Mouse (Mus musculus): ENCODE data around the gene Fancc. TPM values are rescaled to one million over a fixed set of nuclear protein-coding genes. Genes with fewer than 3 reads are reported as not detected.
A peak's percentile ranks its signal among the peaks of the same experiment; 100 is the strongest.

The Fancc gene
- total and polyA plus RNA-seq, 2 experiments = 4.0 to 4.6 TPM

DNA sequence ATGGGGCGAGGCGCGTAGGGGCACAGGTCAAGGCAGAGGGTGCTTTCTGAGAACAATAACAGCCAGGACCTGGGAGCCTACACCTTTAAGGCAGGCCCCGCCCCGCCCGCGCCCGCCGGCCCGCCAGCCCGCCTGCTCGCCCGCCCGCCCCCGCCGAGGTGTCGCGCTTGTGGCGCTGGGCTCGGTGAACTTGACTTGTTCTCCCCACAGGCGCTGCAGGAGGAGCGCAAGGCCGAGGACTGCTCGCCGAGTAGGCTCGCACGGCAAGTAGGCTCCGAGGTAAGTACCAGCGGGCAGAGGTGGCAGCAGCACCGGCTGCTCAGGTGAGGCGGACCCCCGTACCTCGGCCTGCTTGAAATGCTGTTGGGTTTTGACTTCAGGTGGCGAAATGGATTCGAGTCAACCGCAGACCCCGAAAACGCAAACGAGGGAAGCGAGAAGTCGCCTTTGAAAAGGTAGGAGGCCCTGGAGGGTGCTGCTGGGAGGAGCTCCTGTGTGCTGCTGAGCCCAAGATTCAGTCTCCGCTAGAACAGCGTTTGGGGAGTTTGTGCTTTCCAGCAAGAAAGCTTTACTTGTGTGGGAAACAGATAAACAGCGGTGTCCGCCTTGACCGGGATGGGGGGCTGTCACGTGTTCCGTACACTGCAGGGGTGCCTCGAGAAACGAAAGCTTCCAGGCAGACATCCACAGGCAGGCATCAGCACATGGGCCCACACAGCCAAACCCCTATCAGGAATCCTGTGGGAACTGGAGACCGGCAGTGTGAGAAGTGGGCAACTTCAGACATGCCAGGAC is 257.0 kb downstream of the Fancc start:
- Histone ChIP-seq H3K36me3 (ENCODE audit: control insufficient read depth, insufficient read depth, low read length) (peaks cover 6% of the 10 kb centered on the region; the same call in 1 of the 2 replicates), H3K4me3 (ENCODE audit: insufficient read depth, low read depth, low read length) (peak overlapping the region; percentile 89), H3K27ac (replicated peaks; ENCODE audit: insufficient read depth, low read depth, low read length) (peak overlapping the region; percentile 93), H3K9ac (ENCODE audit: low read depth, low read length) (peak overlapping the region; percentile 98), H3K4me1 (ENCODE audit: control insufficient read depth, insufficient read depth, low read length) (peaks cover 32% of the 10 kb centered on the region), H3K27me3 (ENCODE audit: control insufficient read depth, insufficient read depth, low read length) (no peaks in the 10 kb centered on the region), H3K79me2 (ENCODE audit: control insufficient read depth, insufficient read depth, low read length) (peaks cover 29% of the 10 kb centered on the region)
- under 1% methylated on average over 51 of the region's 51 CpGs for WGBS
- TF ChIP-seq CTCF (IDR thresholded peaks at IDR 0.05; ENCODE audit: low read depth, low read length) (no peak), POLR2A (IDR thresholded peaks at IDR 0.05; ENCODE audit: extremely low read depth, insufficient read depth, low read length) (peak; percentile 93)
- peak; percentile 72 for DNase-seq (ENCODE audit: extremely low read depth, low read depth, low spot score)

DNA sequence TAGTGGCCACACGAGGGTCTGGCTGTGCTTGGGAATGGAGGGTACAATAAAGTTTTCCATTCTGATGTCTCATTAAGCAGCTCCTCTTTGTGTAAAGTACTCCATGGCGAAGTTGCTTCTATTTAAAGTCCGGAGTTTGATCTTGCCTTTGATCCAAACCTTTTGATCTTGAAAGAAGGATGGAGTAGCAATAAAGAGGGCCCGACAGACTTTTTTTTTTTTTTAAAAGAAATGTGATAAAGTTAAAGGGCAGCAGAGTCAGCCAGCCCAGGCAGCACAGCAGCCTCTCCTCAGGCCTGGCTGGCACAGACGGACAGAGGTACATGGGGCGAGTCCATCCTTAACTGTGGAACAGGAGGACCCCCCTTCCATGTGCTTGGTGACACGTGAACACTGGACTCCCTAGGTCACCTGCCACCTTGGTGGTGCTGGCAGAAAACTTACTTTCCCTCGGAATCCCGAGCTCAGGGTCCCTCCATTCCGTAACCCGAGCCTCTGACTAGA is 257.7 kb downstream of the Fancc start:
- TF ChIP-seq CTCF (IDR thresholded peaks at IDR 0.05; ENCODE audit: low read depth, low read length) (no peak), POLR2A (IDR thresholded peaks at IDR 0.05; ENCODE audit: extremely low read depth, insufficient read depth, low read length) (no peak)
- 7% methylated on average over 11 of the region's 11 CpGs for WGBS
- peaks cover 3% of the 10 kb centered on the region; the same call in 1 of the 2 replicates for H3K36me3 ChIP-seq (ENCODE audit: control insufficient read depth, insufficient read depth, low read length)
- H3K9ac ChIP-seq (ENCODE audit: low read depth, low read length) = peak overlapping the region; percentile 84
- peak overlapping the region; percentile 83 for H3K27ac ChIP-seq (replicated peaks; ENCODE audit: insufficient read depth, low read depth, low read length)
- H3K79me2 ChIP-seq (ENCODE audit: control insufficient read depth, insufficient read depth, low read length) = peaks cover 25% of the 10 kb centered on the region
- DNase-seq (ENCODE audit: extremely low read depth, low read depth, low spot score) = peak; percentile 41
- H3K4me3 ChIP-seq (ENCODE audit: insufficient read depth, low read depth, low read length) = peak overlapping the region; percentile 37
- H3K27me3 ChIP-seq (ENCODE audit: control insufficient read depth, insufficient read depth, low read length) = no peaks in the 10 kb centered on the region
- peaks cover 30% of the 10 kb centered on the region for H3K4me1 ChIP-seq (ENCODE audit: control insufficient read depth, insufficient read depth, low read length)

DNA sequence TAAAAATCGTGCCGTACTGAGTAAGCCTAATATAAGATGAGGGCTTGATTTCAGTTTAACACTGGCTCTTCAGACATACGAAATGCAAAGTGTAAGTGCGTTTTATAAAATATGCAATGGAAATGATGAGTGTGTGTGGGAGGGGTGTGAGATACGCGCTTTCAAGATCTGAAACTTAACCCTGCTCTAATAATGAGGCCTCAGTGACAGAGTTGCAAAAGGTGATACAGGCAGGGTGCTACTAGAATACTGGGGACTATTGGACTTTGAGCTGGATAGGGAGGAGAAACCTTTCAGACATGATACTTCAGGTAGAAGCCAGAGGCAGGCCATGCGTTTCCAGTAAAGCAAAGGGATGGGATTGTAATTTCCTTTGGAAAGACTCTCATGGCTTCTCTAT is 259.0 kb downstream of the Fancc start:
- no peak overlapping the region for H3K4me3 ChIP-seq (ENCODE audit: insufficient read depth, low read depth, low read length)
- H3K27me3 ChIP-seq (ENCODE audit: control insufficient read depth, insufficient read depth, low read length) = no peaks in the 10 kb centered on the region
- peaks cover under 1% of the 10 kb centered on the region; the same call in 1 of the 2 replicates for H3K36me3 ChIP-seq (ENCODE audit: control insufficient read depth, insufficient read depth, low read length)
- no peak overlapping the region for H3K9ac ChIP-seq (ENCODE audit: low read depth, low read length)
- H3K79me2 ChIP-seq (ENCODE audit: control insufficient read depth, insufficient read depth, low read length) = peaks cover 22% of the 10 kb centered on the region; the same call in 1 of the 2 replicates
- peaks cover 25% of the 10 kb centered on the region for H3K4me1 ChIP-seq (ENCODE audit: control insufficient read depth, insufficient read depth, low read length)
- WGBS = 77% methylated on average over 7 of the region's 7 CpGs
- H3K27ac ChIP-seq (replicated peaks; ENCODE audit: insufficient read depth, low read depth, low read length) = no peak overlapping the region
- peak; percentile 75 for DNase-seq (ENCODE audit: extremely low read depth, low read depth, low spot score)
- TF ChIP-seq POLR2A (IDR thresholded peaks at IDR 0.05; ENCODE audit: extremely low read depth, insufficient read depth, low read length) (no peak), CTCF (IDR thresholded peaks at IDR 0.05; ENCODE audit: low read depth, low read length) (no peak)

DNA sequence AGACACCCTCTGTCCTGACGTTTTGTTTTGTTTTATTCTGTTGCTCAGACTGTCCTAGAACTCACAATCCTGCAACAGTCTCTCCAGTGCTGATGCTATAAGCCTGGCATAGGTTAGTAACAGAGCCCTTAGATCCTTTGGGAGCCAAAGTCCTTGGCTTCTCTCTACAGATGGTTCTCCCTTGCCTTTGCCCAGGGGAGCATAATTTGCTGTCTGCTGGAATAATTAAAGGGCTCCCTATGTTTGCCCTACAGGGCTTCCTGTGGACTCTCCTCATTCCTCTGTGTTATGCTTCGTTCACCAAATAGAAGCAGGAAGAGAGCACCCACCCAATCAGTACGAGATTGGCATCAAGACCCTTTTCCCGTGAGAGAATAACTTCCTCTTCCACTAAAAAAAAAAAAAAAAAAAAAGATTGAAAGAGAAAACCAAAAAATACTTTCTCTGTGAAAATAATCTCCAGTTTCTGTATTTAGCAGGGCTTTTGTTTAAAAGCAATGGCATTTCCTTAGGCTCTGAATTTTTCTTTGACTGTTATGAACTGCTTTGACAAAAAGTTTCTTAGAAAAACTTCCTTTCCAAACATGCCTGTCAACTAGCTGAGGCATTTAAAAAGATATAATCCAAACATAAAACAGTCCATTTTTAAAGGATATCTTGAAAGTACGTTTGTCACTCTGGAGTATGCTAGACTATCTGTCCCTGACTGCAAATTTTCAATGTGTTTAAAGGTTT is 260.8 kb downstream of the Fancc start:
- H3K27ac ChIP-seq (replicated peaks; ENCODE audit: insufficient read depth, low read depth, low read length) = peak overlapping the region; percentile 47
- 55% methylated on average over 5 of the region's 5 CpGs for whole genome bisulfite sequencing

DNA sequence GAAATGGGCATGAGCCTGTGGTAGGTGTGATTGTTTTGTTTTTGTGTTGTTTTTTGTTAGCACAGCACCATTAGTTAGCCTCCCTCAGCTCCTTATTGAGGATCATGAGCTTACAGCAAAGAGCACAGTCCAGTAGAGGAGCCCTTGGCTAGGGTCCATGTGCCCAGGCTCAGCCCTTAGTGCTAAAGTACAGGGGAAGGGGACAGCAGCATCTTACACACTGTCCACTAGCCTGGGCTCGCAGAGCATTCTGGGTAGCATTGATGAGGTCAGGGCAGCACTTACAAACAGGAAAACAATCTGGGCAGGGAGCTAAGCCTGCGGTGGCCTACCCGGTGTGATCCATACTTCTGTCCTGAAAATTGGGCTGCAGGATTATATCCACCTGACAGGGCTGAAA is 261.5 kb downstream of the Fancc start:
- WGBS = 11% methylated on average over 3 of the region's 3 CpGs
- peak; percentile 90 for DNase-seq (ENCODE audit: extremely low read depth, low read depth, low spot score)
- Histone ChIP-seq H3K36me3 (ENCODE audit: control insufficient read depth, insufficient read depth, low read length) (no peaks in the 10 kb centered on the region), H3K27me3 (ENCODE audit: control insufficient read depth, insufficient read depth, low read length) (no peaks in the 10 kb centered on the region), H3K4me1 (ENCODE audit: control insufficient read depth, insufficient read depth, low read length) (peaks cover 16% of the 10 kb centered on the region), H3K27ac (replicated peaks; ENCODE audit: insufficient read depth, low read depth, low read length) (peak overlapping the region; percentile 47), H3K4me3 (ENCODE audit: insufficient read depth, low read depth, low read length) (no peak overlapping the region), H3K9ac (ENCODE audit: low read depth, low read length) (no peak overlapping the region), H3K79me2 (ENCODE audit: control insufficient read depth, insufficient read depth, low read length) (peaks cover 6% of the 10 kb centered on the region; the same call in 1 of the 2 replicates)
- TF ChIP-seq CTCF (IDR thresholded peaks at IDR 0.05; ENCODE audit: low read depth, low read length) (no peak), POLR2A (IDR thresholded peaks at IDR 0.05; ENCODE audit: extremely low read depth, insufficient read depth, low read length) (no peak)

More for the DNA sequence above, 260.8 kb downstream of the Fancc start:
- Histone ChIP-seq H3K9ac (ENCODE audit: low read depth, low read length) (no peak overlapping the region), H3K36me3 (ENCODE audit: control insufficient read depth, insufficient read depth, low read length) (no peaks in the 10 kb centered on the region), H3K4me1 (ENCODE audit: control insufficient read depth, insufficient read depth, low read length) (peaks cover 16% of the 10 kb centered on the region), H3K79me2 (ENCODE audit: control insufficient read depth, insufficient read depth, low read length) (peaks cover 9% of the 10 kb centered on the region; the same call in 1 of the 2 replicates), H3K4me3 (ENCODE audit: insufficient read depth, low read depth, low read length) (no peak overlapping the region), H3K27me3 (ENCODE audit: control insufficient read depth, insufficient read depth, low read length) (no peaks in the 10 kb centered on the region)
- no peak for DNase-seq (ENCODE audit: extremely low read depth, low read depth, low spot score)
- TF ChIP-seq POLR2A (IDR thresholded peaks at IDR 0.05; ENCODE audit: extremely low read depth, insufficient read depth, low read length) = no peak
- no peak for TF ChIP-seq CTCF (IDR thresholded peaks at IDR 0.05; ENCODE audit: low read depth, low read length)

Other genes with a start within 250 kb of the Fancc start
- gene Ptch1, start 76.3 kb upstream of the Fancc start, total RNA-seq (2014; rRNA removed) = 7.5 and 14.5 TPM in 2 replicates
- gene Ptch1, start 76.3 kb upstream of the Fancc start, polyA plus RNA-seq (2012; rRNA removed) = 9.3 and 10.5 TPM in 2 replicates